In the genomic region with DNA sequence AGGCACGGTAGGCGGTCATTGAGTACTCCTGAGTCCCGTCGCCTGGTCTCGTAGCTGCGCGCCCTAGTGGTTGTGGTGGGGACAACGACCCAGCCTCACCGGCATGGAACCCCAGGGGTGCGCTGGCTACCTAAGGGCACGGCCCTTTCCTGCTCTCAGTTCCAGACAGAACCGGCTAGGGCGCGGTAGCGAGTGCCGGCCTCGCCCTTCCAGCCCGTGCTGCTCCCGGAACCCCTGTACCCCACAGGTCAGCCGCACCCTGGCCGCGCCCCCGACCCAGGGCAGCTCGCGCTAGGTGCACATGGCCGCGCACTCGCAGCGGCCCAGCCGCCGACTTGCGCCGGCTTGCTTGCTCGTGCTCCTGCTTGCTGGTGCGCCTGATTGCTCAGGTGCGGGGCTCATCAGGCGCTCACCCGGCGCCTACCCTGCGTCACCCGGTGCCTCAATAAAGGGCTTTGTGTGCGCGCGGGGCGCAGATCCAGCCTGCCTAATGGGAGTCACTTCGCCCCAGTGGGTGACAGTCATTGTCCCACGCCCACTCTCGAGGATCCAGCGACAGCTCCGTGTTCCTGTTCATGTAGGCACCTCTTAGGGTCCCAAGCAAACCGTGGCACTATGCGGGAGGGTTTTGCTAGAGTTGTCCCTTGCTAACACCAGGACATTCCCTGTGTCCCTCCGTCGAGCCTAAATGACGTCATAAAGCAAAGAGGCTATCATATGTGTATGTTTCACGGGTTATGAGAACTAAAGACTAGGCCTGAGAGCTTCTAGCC, we compare ENCODE assay signal across 9 mouse cellular contexts. TPM values are rescaled to one million over a fixed set of nuclear protein-coding genes. Genes with fewer than 3 reads are reported as not detected.
DNase-seq lines count a peak whose midpoint lies in the region; ATAC-seq and TF ChIP-seq lines count a peak whose summit lies in the region.
"Had no signal": no experiment of that assay in that cellular context is flagged by ENCODE, and none has a peak within 500 bp of the region (broad histone marks: within the 10 kb centered on the region; RNA-seq: fewer than 3 reads in every experiment).

A gene (minus strand): TSS at position 665 of the 773 bp plus-strand sequence.

- H3K4me2 ChIP-seq in hindbrain, postnatal 0 days (ENCODE audit: low read depth, low read length), result peak within 1 kb of the TSS; percentile 96

- intact Hi-C loops in left cerebral cortex, postnatal 36 days (cut with DNase I), result no loop called here

- peak; percentile 70 for DNase-seq in gastrocnemius, postnatal 10 days
- peak; percentile 75 for DNase-seq in hindbrain, postnatal 0 days (ENCODE audit: low spot score)
- peak; percentile 26 to 28 for DNase-seq in left cerebral cortex, postnatal 36 days (ENCODE audit: low spot score in 2 of 2)
- peak; percentile 57 for DNase-seq in right cerebral cortex, postnatal 14 days
- DNase-seq in urinary bladder, postnatal 36 days (ENCODE audit: low spot score in 2 of 2), result peak; percentile 78 to 79

- WGBS in hindbrain, postnatal 0 days, result 2% methylated on average over 50 of the region's 56 CpGs

- no peaks in the 10 kb centered on the region for H3K36me3 ChIP-seq in hindbrain, postnatal 0 days (ENCODE audit: insufficient read depth, low read length)

- ATAC-seq in activated CD4-positive, CD25-positive, alpha-beta regulatory T cell, adult 4 months, result peak; percentile 89
- ATAC-seq in hindbrain, postnatal 0 days, result peak; percentile 80
- ATAC-seq in megakaryocyte-erythroid progenitor cell, adult 5-6 weeks (replicated peaks; ENCODE audit: low FRiP score, low TSS enrichment, poor library complexity, severe bottlenecking), result peak; percentile 91

- TF ChIP-seq POLR2A in cortical plate, adult 2 months (IDR thresholded peaks at IDR 0.05; ENCODE audit: extremely low read depth, insufficient read depth, low read length), result no peak

- TF ChIP-seq CTCF in cortical plate, adult 2 months (IDR thresholded peaks at IDR 0.05; ENCODE audit: extremely low read depth, insufficient read depth, low read length), result peak; percentile 28; the same call in 1 of the 2 replicates
- TF ChIP-seq CTCF in hindbrain, postnatal 0 days (IDR thresholded peaks at IDR 0.05; ENCODE audit: low read depth), result peak; percentile 69

- no peaks in the 10 kb centered on the region for H3K27me3 ChIP-seq in hindbrain, postnatal 0 days (ENCODE audit: insufficient read depth, low read length)

- no peak within 1 kb of the TSS for H3K27ac ChIP-seq in cortical plate, adult 2 months (ENCODE audit: insufficient read depth, low read length)
- H3K27ac ChIP-seq in hindbrain, postnatal 0 days, result no peak within 1 kb of the TSS

- H3K4me3 ChIP-seq in cortical plate, adult 2 months (ENCODE audit: insufficient read depth, low read length), result peak within 1 kb of the TSS; percentile 33
- peak within 1 kb of the TSS; percentile 56 for H3K4me3 ChIP-seq in hindbrain, postnatal 0 days (ENCODE audit: low read length)

- H3K9me3 ChIP-seq in hindbrain, postnatal 0 days (ENCODE audit: low read length), result no peaks in the 10 kb centered on the region

- no peaks in the 10 kb centered on the region for H3K4me1 ChIP-seq in cortical plate, adult 2 months (ENCODE audit: control insufficient read depth, insufficient read depth, low read length)
- H3K4me1 ChIP-seq in hindbrain, postnatal 0 days (ENCODE audit: insufficient read depth, low read length), result no peaks in the 10 kb centered on the region

- peak within 1 kb of the TSS; percentile 58 for H3K9ac ChIP-seq in hindbrain, postnatal 0 days (replicated peaks; ENCODE audit: low read length)

RNA-seq across cellular contexts. Expression of the gene that starts here (rescaled TPM):
- not detected for polyA plus RNA-seq in activated CD4-positive, CD25-positive, alpha-beta regulatory T cell, adult 4 months (2017; shearing (Covaris generic))
- not detected in 2 replicates for polyA plus RNA-seq in cortical plate, adult 2 months (2012; rRNA removed)
- total RNA-seq in gastrocnemius, postnatal 10 days (2021), result under 1 TPM in 1 of 2 experiments, not detected in 1; 0.29 TPM
- total RNA-seq in hindbrain, postnatal 0 days (2014; rRNA removed), result 0.37 TPM in 1 of 2 replicates, not detected in the other
- 0.13 TPM in 1 of 2 replicates, not detected in the other for polyA plus RNA-seq in hindbrain, postnatal 0 days (2015; fragmentation: Nextera tagmentation; extraction: Ambion mirVana)
- not detected for total RNA-seq in left cerebral cortex, postnatal 36 days (2021)
- total RNA-seq in megakaryocyte-erythroid progenitor cell, adult 5-6 weeks (2014; fragmentation: Nextera tagmentation), result not detected in 2 replicates
- not detected in 2 replicates for total RNA-seq in megakaryocyte-erythroid progenitor cell, adult 5-6 weeks (2017)
- total RNA-seq: layer of hippocampus, adult 18-20 months had no signal

Comparison
In these comparisons a context has a peak if more than half of its experiments do, and no peak if none do; other contexts are left out.
1. Peak in ATAC-seq in activated CD4-positive, CD25-positive, alpha-beta regulatory T cell, adult 4 months; RNA of the gene not detected or under 1 TPM.
2. Peak in DNase-seq in gastrocnemius, postnatal 10 days; RNA of the gene not detected or under 1 TPM.
3. Peak in DNase-seq, ATAC-seq, H3K4me3 ChIP-seq, H3K9ac ChIP-seq and H3K4me2 ChIP-seq in hindbrain, postnatal 0 days; RNA of the gene not detected or under 1 TPM.
4. Peak in DNase-seq in left cerebral cortex, postnatal 36 days; RNA of the gene not detected or under 1 TPM.
5. Peak in ATAC-seq in megakaryocyte-erythroid progenitor cell, adult 5-6 weeks; RNA of the gene not detected or under 1 TPM.
6. DNase-seq: peak in every context shown above with its lines; median percentile 78 in urinary bladder, postnatal 36 days; 75 in hindbrain, postnatal 0 days; 70 in gastrocnemius, postnatal 10 days; 57 in right cerebral cortex, postnatal 14 days; 27 in left cerebral cortex, postnatal 36 days.